Mouse (Mus musculus): Measurements from ENCODE around the gene Dcun1d4.

DNA sequence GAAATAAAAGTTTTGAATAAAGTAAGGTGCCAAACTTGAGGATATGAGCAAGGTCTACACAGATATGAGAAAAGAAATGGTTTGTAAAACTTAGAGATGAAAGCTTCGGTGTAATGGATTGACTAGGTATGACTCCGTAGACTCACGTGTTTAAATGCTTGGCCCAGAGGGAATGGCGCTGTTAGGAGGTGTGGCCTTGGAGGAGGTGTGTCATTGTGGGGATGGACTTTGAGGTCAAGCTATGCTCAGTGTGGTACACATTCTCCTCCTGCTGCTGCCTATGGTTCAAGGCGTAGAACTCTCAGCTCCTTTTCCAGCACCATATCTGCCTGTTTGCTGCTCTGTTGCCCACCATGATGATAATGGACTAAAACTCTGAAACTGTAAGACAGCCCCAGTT lies 36.5 kb downstream of the Dcun1d4 start:
- no peak for TF ChIP-seq POLR2A (IDR thresholded peaks at IDR 0.05; ENCODE audit: low read depth, low read length)
- no peak for TF ChIP-seq CTCF (IDR thresholded peaks at IDR 0.05; ENCODE audit: extremely low read depth, insufficient read length, insufficient replicate concordance, low read depth, low read length)
